Comparison of ENCODE assay signal across 14 mouse cellular contexts in the genomic region with DNA sequence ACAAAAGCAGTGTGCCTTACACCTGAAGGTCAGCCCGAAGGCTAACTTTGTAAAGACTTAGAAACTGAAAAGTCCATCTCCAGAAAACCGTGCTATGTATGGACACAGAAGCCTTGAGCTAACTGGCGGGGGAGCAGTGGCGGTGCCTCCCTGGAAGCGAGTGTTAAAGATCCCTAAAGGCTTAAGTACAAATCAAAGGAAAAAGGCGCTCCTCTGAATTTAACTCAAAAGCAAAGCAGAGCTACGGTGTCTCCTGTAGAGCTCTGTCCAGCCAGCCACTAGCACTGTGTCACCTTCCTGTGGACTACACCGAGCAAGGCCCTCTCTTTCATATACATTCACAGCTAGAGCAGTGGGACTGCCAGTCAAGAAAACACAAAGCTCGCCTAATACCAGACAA.
"Had no signal": no experiment of that assay in that cellular context is flagged by ENCODE, and none has a peak within 500 bp of the region (broad histone marks: within the 10 kb centered on the region; RNA-seq: fewer than 3 reads in every experiment).

No protein-coding gene starts in this region.

- H3K4me1 ChIP-seq: limb, embryonic 10.5 days; liver, embryonic 15.5 days had no signal

- H3K9me3 ChIP-seq: limb, embryonic 10.5 days; liver, embryonic 15.5 days; neural tube, embryonic 15.5 days had no signal

- H3K4me3 ChIP-seq: left cerebral cortex, adult 2 months; limb, embryonic 10.5 days; liver, embryonic 15.5 days; neural tube, embryonic 15.5 days had no signal

- H3K4me2 ChIP-seq: liver, embryonic 11.5 days; liver, embryonic 15.5 days; neural tube, embryonic 15.5 days had no signal

- H3K36me3 ChIP-seq: limb, embryonic 10.5 days; liver, embryonic 15.5 days; neural tube, embryonic 15.5 days had no signal

- H3K9ac ChIP-seq: liver, embryonic 15.5 days; neural tube, embryonic 15.5 days had no signal

- H3K27me3 ChIP-seq: liver, embryonic 15.5 days; neural tube, embryonic 15.5 days had no signal

- H3K27ac ChIP-seq: left cerebral cortex, adult 2 months; limb, embryonic 10.5 days; liver, embryonic 15.5 days; neural tube, embryonic 15.5 days had no signal

- ATAC-seq: inflammation-experienced regulatory T-cells, adult 6 months; intestine, postnatal 0 days; lung, postnatal 0 days had no signal

- DNase-seq: kidney, adult 8-10 months; kidney, postnatal 4 days; lung, adult 2 months; lung, postnatal 36 days; spleen, adult 18-20 months; thymus, postnatal 36 days had no signal
